In genomic region chr1:135105951-135106350, GRCm38 (mm10) we compare ENCODE assay signal across 9 mouse cellular contexts. TPM values are rescaled to one million over a fixed set of nuclear protein-coding genes. Genes with fewer than 3 reads are reported as not detected.
DNase-seq lines count a peak whose midpoint lies in the region; ATAC-seq and TF ChIP-seq lines count a peak whose summit lies in the region.
"Had no signal": no experiment of that assay in that cellular context is flagged by ENCODE, and none has a peak within 500 bp of the region (broad histone marks: within the 10 kb centered on the region; RNA-seq: fewer than 3 reads in every experiment).

No protein-coding gene starts in this region.

- peak overlapping the region; percentile 77; the same call in 1 of the 2 replicates for H3K4me2 ChIP-seq in heart, embryonic 11.5 days
- peak overlapping the region; percentile 88 for H3K4me2 ChIP-seq in kidney, embryonic 15.5 days

- 4% methylated on average over 8 of the region's 8 CpGs for whole genome bisulfite sequencing in heart, embryonic 11.5 days (ENCODE audit: insufficient replicate concordance)
- 3% methylated on average over 8 of the region's 8 CpGs for WGBS in kidney, embryonic 15.5 days

- H3K36me3 ChIP-seq in heart, embryonic 11.5 days (ENCODE audit: control insufficient read depth, insufficient read depth, low read length): no peaks in the 10 kb centered on the region
- H3K36me3 ChIP-seq in kidney, embryonic 15.5 days: no peaks in the 10 kb centered on the region

- TF ChIP-seq POLR2A in cortical plate, adult 2 months (IDR thresholded peaks at IDR 0.05; ENCODE audit: extremely low read depth, insufficient read depth, low read length): no peak

- no peak overlapping the region for H3K4me3 ChIP-seq in cortical plate, adult 2 months (ENCODE audit: insufficient read depth, low read length)
- H3K4me3 ChIP-seq in heart, embryonic 11.5 days (ENCODE audit: low read depth, low read length): no peak overlapping the region
- peak overlapping the region; percentile 51 for H3K4me3 ChIP-seq in kidney, embryonic 15.5 days (replicated peaks)

- H3K27me3 ChIP-seq in heart, embryonic 11.5 days (ENCODE audit: control insufficient read depth, insufficient read depth, low read length): peaks cover 64% of the 10 kb centered on the region
- H3K27me3 ChIP-seq in kidney, embryonic 15.5 days: peaks cover 71% of the 10 kb centered on the region

- ATAC-seq in heart, embryonic 11.5 days (replicated peaks; ENCODE audit: insufficient number of reproducible peaks, low FRiP score, low TSS enrichment): no peak
- 0 out of 2 replicates have a peak, but pooled peaks have one; percentile 13 for ATAC-seq in kidney, embryonic 15.5 days (replicated peaks; ENCODE audit: low FRiP score)

- no peak overlapping the region for H3K27ac ChIP-seq in cortical plate, adult 2 months (ENCODE audit: insufficient read depth, low read length)
- no peak overlapping the region for H3K27ac ChIP-seq in heart, embryonic 11.5 days (ENCODE audit: low read depth, low read length)
- H3K27ac ChIP-seq in kidney, embryonic 15.5 days: no peak overlapping the region
- H3K27ac ChIP-seq: macrophage had no signal

- H3K4me1 ChIP-seq in cortical plate, adult 2 months (ENCODE audit: control insufficient read depth, insufficient read depth, low read length): no peaks in the 10 kb centered on the region
- 0 out of 2 replicates have a peak, but pooled peaks cover 7% of the 10 kb centered on the region for H3K4me1 ChIP-seq in heart, embryonic 11.5 days (ENCODE audit: control insufficient read depth, insufficient read depth, low read length)
- H3K4me1 ChIP-seq in kidney, embryonic 15.5 days: peaks cover 17% of the 10 kb centered on the region

- peak; percentile 78 for TF ChIP-seq CTCF in cortical plate, adult 2 months (IDR thresholded peaks at IDR 0.05; ENCODE audit: extremely low read depth, insufficient read depth, low read length)

- H3K9ac ChIP-seq in heart, embryonic 11.5 days (ENCODE audit: low read depth, low read length): no peak overlapping the region
- H3K9ac ChIP-seq in kidney, embryonic 15.5 days: no peak overlapping the region

- no peaks in the 10 kb centered on the region for H3K9me3 ChIP-seq in heart, embryonic 11.5 days (replicated peaks; ENCODE audit: control insufficient read depth, low read length)
- no peaks in the 10 kb centered on the region for H3K9me3 ChIP-seq in kidney, embryonic 15.5 days (replicated peaks)

- peak; percentile 75 for DNase-seq in A20 (ENCODE audit: low read depth, low spot score)
- DNase-seq in ES-CJ7 (ENCODE audit: low read depth, low spot score): peak; percentile 89
- peak; percentile 83 for DNase-seq in lung, postnatal 14 days
- peak; percentile 54 to 70 for DNase-seq in right cerebral cortex, adult 2 months (ENCODE audit: low spot score in 2 of 2)
- DNase-seq in urinary bladder, postnatal 4 days (ENCODE audit: low spot score in 2 of 2): peak; percentile 59 to 82

RNA-seq across cellular contexts. Expression of gene Lgr6, which starts 0.9 kb away (rescaled TPM):
- 1.5 and 1.6 TPM in 2 replicates for polyA plus RNA-seq in cortical plate, adult 2 months (2012; rRNA removed)
- polyA plus RNA-seq in heart, embryonic 11.5 days (2014; fragmentation: Nextera tagmentation; extraction: Ambion mirVana): 1.0 and 1.4 TPM in 2 replicates
- polyA plus RNA-seq in kidney, embryonic 15.5 days (2015; fragmentation: Nextera tagmentation; extraction: Ambion mirVana): 0.98 and 1.1 TPM in 2 replicates
- polyA plus RNA-seq: macrophage had no signal

RNA-seq across cellular contexts. Expression of gene Ptpn7, which starts 26.5 kb away (rescaled TPM):
- polyA plus RNA-seq in cortical plate, adult 2 months (2012; rRNA removed): 0.08 and 0.86 TPM in 2 replicates
- polyA plus RNA-seq in heart, embryonic 11.5 days (2014; fragmentation: Nextera tagmentation; extraction: Ambion mirVana): 1.2 and 2.0 TPM in 2 replicates
- polyA plus RNA-seq in kidney, embryonic 15.5 days (2015; fragmentation: Nextera tagmentation; extraction: Ambion mirVana): 1.2 TPM in 2 replicates

RNA-seq across cellular contexts. Expression of gene Arl8a, which starts 40.7 kb away (rescaled TPM):
- 354 and 358 TPM in 2 replicates for polyA plus RNA-seq in cortical plate, adult 2 months (2012; rRNA removed)
- 27.7 and 29.7 TPM in 2 replicates for polyA plus RNA-seq in heart, embryonic 11.5 days (2014; fragmentation: Nextera tagmentation; extraction: Ambion mirVana)
- 45.3 and 52.3 TPM in 2 replicates for polyA plus RNA-seq in kidney, embryonic 15.5 days (2015; fragmentation: Nextera tagmentation; extraction: Ambion mirVana)
